ENCODE assay signal across 22 mouse cellular contexts in genomic region chr13:111656309-111656708, GRCm38 (mm10). TPM values are rescaled to one million over a fixed set of nuclear protein-coding genes. Genes with fewer than 3 reads are reported as not detected.
DNase-seq lines count a peak whose midpoint lies in the region; ATAC-seq and TF ChIP-seq lines count a peak whose summit lies in the region.
"Had no signal": no experiment of that assay in that cellular context is flagged by ENCODE, and none has a peak within 500 bp of the region (broad histone marks: within the 10 kb centered on the region; RNA-seq: fewer than 3 reads in every experiment).

No protein-coding gene starts in this region.

- H3K4me2 ChIP-seq in kidney, embryonic 15.5 days, result no peak overlapping the region
- no peak overlapping the region for H3K4me2 ChIP-seq in kidney, embryonic 14.5 days (replicated peaks; ENCODE audit: low read depth, low read length)
- H3K4me2 ChIP-seq in hindbrain, embryonic 13.5 days, result no peak overlapping the region
- H3K4me2 ChIP-seq: hindbrain, embryonic 14.5 days; limb, embryonic 12.5 days; midbrain, embryonic 15.5 days had no signal

- DNase-seq in c-Kit-positive CD71-positive TER-119-negative erythroid progenitor cells, embryonic 14.5 days (ENCODE audit: low read depth), result peak; percentile 73
- DNase-seq in liver, adult 2 months (ENCODE audit: extremely low read depth, low read depth, low spot score), result peak; percentile 3
- no peak for DNase-seq in yolk sac, embryonic 10.5 days (ENCODE audit: low spot score)
- DNase-seq in cerebellum, adult 2 months, result no peak
- DNase-seq: adrenal gland, postnatal 36 days; cerebellum, adult 11-12 months; cerebellum, postnatal 36 days; gastrocnemius, postnatal 25 days; heart, postnatal 10 days; kidney, adult 11 months; kidney, postnatal 14 days; retina, postnatal 1 day had no signal

- peaks cover 19% of the 10 kb centered on the region for H3K4me1 ChIP-seq in kidney, embryonic 15.5 days
- H3K4me1 ChIP-seq in kidney, embryonic 14.5 days (ENCODE audit: control insufficient read depth, insufficient read depth, low read length), result 0 out of 2 replicates have a peak, but pooled peaks cover 9% of the 10 kb centered on the region
- H3K4me1 ChIP-seq in liver, adult 2 months (ENCODE audit: control insufficient read depth, insufficient read depth, low read length), result no peaks in the 10 kb centered on the region
- H3K4me1 ChIP-seq in hindbrain, embryonic 13.5 days (replicated peaks), result peaks cover 3% of the 10 kb centered on the region
- no peaks in the 10 kb centered on the region for H3K4me1 ChIP-seq in cerebellum, adult 2 months (ENCODE audit: control insufficient read depth, insufficient read depth, low read length)
- H3K4me1 ChIP-seq: heart, embryonic 10.5 days; midbrain, embryonic 15.5 days had no signal

- no peak overlapping the region for H3K4me3 ChIP-seq in kidney, embryonic 15.5 days (replicated peaks)
- H3K4me3 ChIP-seq in kidney, embryonic 14.5 days (ENCODE audit: low read length), result no peak overlapping the region
- H3K4me3 ChIP-seq in liver, adult 2 months (ENCODE audit: insufficient read depth, low read depth, low read length), result no peak overlapping the region
- H3K4me3 ChIP-seq in hindbrain, embryonic 13.5 days, result no peak overlapping the region
- H3K4me3 ChIP-seq in cerebellum, adult 2 months (replicated peaks; ENCODE audit: insufficient read depth, low read depth, low read length), result no peak overlapping the region
- H3K4me3 ChIP-seq: embryonic facial prominence, embryonic 10.5 days; heart, embryonic 10.5 days; left cerebral cortex, adult 2 months; limb, embryonic 12.5 days; midbrain, embryonic 15.5 days had no signal

- WGBS in kidney, embryonic 15.5 days, result 67% methylated on average over 10 of the region's 10 CpGs
- WGBS in kidney, embryonic 14.5 days, result 81% methylated on average over 10 of the region's 10 CpGs
- WGBS in liver, adult 2 months, result 43% methylated on average over 10 of the region's 10 CpGs
- WGBS in hindbrain, embryonic 13.5 days, result 63% methylated on average over 10 of the region's 10 CpGs
- 79% methylated on average over 10 of the region's 10 CpGs for WGBS in cerebellum, adult 2 months

- H3K27me3 ChIP-seq in kidney, embryonic 15.5 days, result no peaks in the 10 kb centered on the region
- H3K27me3 ChIP-seq in kidney, embryonic 14.5 days (ENCODE audit: control insufficient read depth, insufficient read depth, low read length), result no peaks in the 10 kb centered on the region
- no peaks in the 10 kb centered on the region for H3K27me3 ChIP-seq in liver, adult 2 months (ENCODE audit: control insufficient read depth, insufficient read depth, low read length)
- H3K27me3 ChIP-seq in hindbrain, embryonic 13.5 days, result no peaks in the 10 kb centered on the region
- H3K27me3 ChIP-seq in cerebellum, adult 2 months (ENCODE audit: control insufficient read depth, insufficient read depth, low read length), result no peaks in the 10 kb centered on the region; the same call in 1 of the 2 replicates
- H3K27me3 ChIP-seq: limb, embryonic 12.5 days; midbrain, embryonic 15.5 days had no signal

- ATAC-seq in kidney, embryonic 15.5 days (replicated peaks; ENCODE audit: low FRiP score), result 0 out of 2 replicates have a peak, but pooled peaks have one; percentile 58
- no peak for ATAC-seq in kidney, embryonic 14.5 days (ENCODE audit: low FRiP score, low TSS enrichment)
- ATAC-seq in megakaryocyte progenitor cell, adult 5-6 weeks (replicated peaks; ENCODE audit: poor library complexity), result peak; percentile 42
- no peak for ATAC-seq in hindbrain, embryonic 13.5 days (ENCODE audit: low FRiP score)
- ATAC-seq: midbrain, embryonic 15.5 days had no signal

- no peak overlapping the region for H3K27ac ChIP-seq in kidney, embryonic 15.5 days
- H3K27ac ChIP-seq in kidney, embryonic 14.5 days (ENCODE audit: low read depth, low read length), result no peak overlapping the region
- H3K27ac ChIP-seq in liver, adult 2 months (replicated peaks; ENCODE audit: insufficient read depth, low read depth, low read length), result no peak overlapping the region
- no peak overlapping the region for H3K27ac ChIP-seq in hindbrain, embryonic 13.5 days
- no peak overlapping the region for H3K27ac ChIP-seq in cerebellum, adult 2 months (ENCODE audit: insufficient read depth, low read length)
- H3K27ac ChIP-seq: embryonic facial prominence, embryonic 10.5 days; heart, embryonic 10.5 days; hindbrain, embryonic 14.5 days; left cerebral cortex, adult 2 months; limb, embryonic 12.5 days; midbrain, embryonic 15.5 days had no signal

- no peaks in the 10 kb centered on the region for H3K9me3 ChIP-seq in kidney, embryonic 15.5 days (replicated peaks)
- no peaks in the 10 kb centered on the region for H3K9me3 ChIP-seq in kidney, embryonic 14.5 days (ENCODE audit: control insufficient read depth, low read length)
- H3K9me3 ChIP-seq in hindbrain, embryonic 13.5 days, result no peaks in the 10 kb centered on the region
- H3K9me3 ChIP-seq: embryonic facial prominence, embryonic 10.5 days; heart, embryonic 10.5 days; limb, embryonic 12.5 days; midbrain, embryonic 15.5 days had no signal

- H3K79me2 ChIP-seq in liver, adult 2 months (ENCODE audit: control insufficient read depth, insufficient read depth, low read length), result no peaks in the 10 kb centered on the region

- no peak for TF ChIP-seq CTCF in liver, adult 2 months (IDR thresholded peaks at IDR 0.05; ENCODE audit: low read depth, low read length)
- no peak for TF ChIP-seq CTCF in cerebellum, adult 2 months (IDR thresholded peaks at IDR 0.05; ENCODE audit: borderline replicate concordance, insufficient read depth, low read depth, low read length)

- H3K9ac ChIP-seq in kidney, embryonic 15.5 days, result no peak overlapping the region
- no peak overlapping the region for H3K9ac ChIP-seq in kidney, embryonic 14.5 days (ENCODE audit: low read depth, low read length)
- H3K9ac ChIP-seq in liver, adult 2 months (ENCODE audit: low read depth, low read length), result no peak overlapping the region
- no peak overlapping the region for H3K9ac ChIP-seq in hindbrain, embryonic 13.5 days
- H3K9ac ChIP-seq: hindbrain, embryonic 14.5 days; limb, embryonic 12.5 days; midbrain, embryonic 15.5 days had no signal

- no peaks in the 10 kb centered on the region for H3K36me3 ChIP-seq in kidney, embryonic 15.5 days
- H3K36me3 ChIP-seq in kidney, embryonic 14.5 days (ENCODE audit: control insufficient read depth, insufficient read depth, low read length), result no peaks in the 10 kb centered on the region
- H3K36me3 ChIP-seq in liver, adult 2 months (ENCODE audit: control insufficient read depth, insufficient read depth, low read length), result no peaks in the 10 kb centered on the region
- H3K36me3 ChIP-seq in hindbrain, embryonic 13.5 days, result no peaks in the 10 kb centered on the region
- H3K36me3 ChIP-seq: embryonic facial prominence, embryonic 10.5 days; heart, embryonic 10.5 days; limb, embryonic 12.5 days; midbrain, embryonic 15.5 days had no signal

- no peak for TF ChIP-seq POLR2A in liver, adult 2 months (IDR thresholded peaks at IDR 0.05; ENCODE audit: extremely low read depth, insufficient read depth, low read length)
- no peak for TF ChIP-seq POLR2A in cerebellum, adult 2 months (IDR thresholded peaks at IDR 0.05; ENCODE audit: borderline replicate concordance, insufficient read depth, low read length)

RNA-seq across cellular contexts. Expression of gene Mier3, which starts 24.5 kb away (rescaled TPM):
- 20.5 and 20.6 TPM in 2 replicates for polyA plus RNA-seq in kidney, embryonic 15.5 days (2015; fragmentation: Nextera tagmentation; extraction: Ambion mirVana)
- 26.0 and 28.7 TPM in 2 replicates for polyA plus RNA-seq in kidney, embryonic 14.5 days (2014; fragmentation: Nextera tagmentation; extraction: Ambion mirVana)
- total RNA-seq in liver, adult 2 months (2014; rRNA removed), result 11.1 and 12.4 TPM in 2 replicates
- 2.4 and 2.5 TPM in 2 replicates for polyA plus RNA-seq in liver, adult 2 months (2012; rRNA removed)
- total RNA-seq in megakaryocyte progenitor cell, adult 5-6 weeks (2015), result 32.0 and 33.3 TPM in 2 replicates
- 35.9 and 53.4 TPM in 2 replicates for total RNA-seq in megakaryocyte progenitor cell, adult 5-6 weeks (2017)
- 18.7 and 19.5 TPM in 2 replicates for polyA plus RNA-seq in hindbrain, embryonic 13.5 days (2015; fragmentation: Nextera tagmentation; extraction: Ambion mirVana)
- polyA plus RNA-seq in cerebellum, adult 2 months (2012; rRNA removed), result 12.5 and 12.7 TPM in 2 replicates

Comparison
In these comparisons a context has a peak if more than half of its experiments do, and no peak if none do; other contexts are left out.
1. ATAC-seq: peak in kidney, embryonic 15.5 days (single experiment) and megakaryocyte progenitor cell, adult 5-6 weeks (single experiment); none in kidney, embryonic 14.5 days (single experiment) and hindbrain, embryonic 13.5 days (single experiment).
2. DNase-seq: peak in c-Kit-positive CD71-positive TER-119-negative erythroid progenitor cells, embryonic 14.5 days (single experiment) and liver, adult 2 months (single experiment); none in yolk sac, embryonic 10.5 days (single experiment) and cerebellum, adult 2 months (0 of 2).